Mouse (Mus musculus) E14TG2a.4 (cell line): Measurements from ENCODE around the gene Cadm1.

ENCODE experiments used
- H3K27me3 ChIP-seq: 2 replicates; pipeline ENCODE4 v1.6.1; 2014; ENCODE audit warnings: low read length, control low read depth; ENCODE audit not compliant: insufficient read depth
- H3K36me3 ChIP-seq: 2 replicates; pipeline ENCODE4 v1.6.1; 2014; ENCODE audit warnings: low read length, control low read depth; ENCODE audit not compliant: insufficient read depth
- H3K4me1 ChIP-seq: replicated peaks from 2 replicates; pipeline ENCODE4 v1.6.1; 2014; ENCODE audit warnings: low read depth, low read length, control low read depth
- H3K4me3 ChIP-seq: replicated peaks from 2 replicates; pipeline ENCODE4 v1.5.1; 2014; ENCODE audit warnings: mild to moderate bottlenecking, low read length
- H3K9me3 ChIP-seq: 2 replicates; pipeline ENCODE4 v1.6.1; 2014; ENCODE audit warnings: low read length, control low read depth
- CTCF ChIP-seq: conservative IDR thresholded peaks from 2 replicates; pipeline ENCODE4 v1.5.1; 2014; ENCODE audit warnings: low read length
- NANOG ChIP-seq: IDR thresholded peaks from 2 replicates; pipeline ENCODE4 v1.6.1; 2014; ENCODE audit warnings: borderline replicate concordance, low read length, mixed read lengths
- POU5F1 ChIP-seq: IDR thresholded peaks from 2 replicates; pipeline ENCODE4 v1.6.1; 2014; ENCODE audit warnings: low read length, borderline replicate concordance

The Cadm1 gene

GRCm38 (mm10) chr9:47687604-47688003, 157.6 kb downstream of the Cadm1 start:
- no peaks in the 10 kb centered on the region for H3K27me3 ChIP-seq
- no peaks in the 10 kb centered on the region for H3K36me3 ChIP-seq
- TF ChIP-seq CTCF (no peak), NANOG (no peak), POU5F1 (no peak)
- 0 out of 2 replicates have a peak, but pooled peaks cover 4% of the 10 kb centered on the region for H3K4me1 ChIP-seq
- no peak overlapping the region for H3K4me3 ChIP-seq
- no peaks in the 10 kb centered on the region for H3K9me3 ChIP-seq

- Histone ChIP-seq H3K4me3 (no peak overlapping the region), H3K4me1 (0 out of 2 replicates have a peak, but pooled peaks cover 4% of the 10 kb centered on the region), H3K9me3 (no peaks in the 10 kb centered on the region), H3K27me3 (no peaks in the 10 kb centered on the region), H3K36me3 (no peaks in the 10 kb centered on the region)
- no peak for TF ChIP-seq NANOG
- no peak for TF ChIP-seq CTCF
- TF ChIP-seq POU5F1 = no peak
Measured at GRCm38 (mm10) chr9:47688297-47688696, 158.3 kb downstream of the Cadm1 start.

GRCm38 (mm10) chr9:47692911-47693310, 162.9 kb downstream of the Cadm1 start:
- no peaks in the 10 kb centered on the region for H3K36me3 ChIP-seq

GRCm38 (mm10) chr9:47699026-47699425, 169.1 kb downstream of the Cadm1 start:
- Histone ChIP-seq H3K4me1 (peaks cover 40% of the 10 kb centered on the region), H3K9me3 (no peaks in the 10 kb centered on the region), H3K36me3 (no peaks in the 10 kb centered on the region), H3K27me3 (no peaks in the 10 kb centered on the region), H3K4me3 (no peak overlapping the region)
- TF ChIP-seq CTCF (peak; percentile 96), POU5F1 (no peak), NANOG (no peak)

More at GRCm38 (mm10) chr9:47692911-47693310, 162.9 kb downstream of the Cadm1 start:
- H3K9me3 ChIP-seq = no peaks in the 10 kb centered on the region
- H3K4me3 ChIP-seq = no peak overlapping the region
- no peak for TF ChIP-seq POU5F1
- TF ChIP-seq NANOG = no peak
- no peak for TF ChIP-seq CTCF
- no peaks in the 10 kb centered on the region for H3K27me3 ChIP-seq
- H3K4me1 ChIP-seq = 0 out of 2 replicates have a peak, but pooled peaks cover 4% of the 10 kb centered on the region

- peaks cover 48% of the 10 kb centered on the region for H3K4me1 ChIP-seq
- H3K27me3 ChIP-seq = no peaks in the 10 kb centered on the region
- no peaks in the 10 kb centered on the region for H3K9me3 ChIP-seq
- no peaks in the 10 kb centered on the region for H3K36me3 ChIP-seq
- TF ChIP-seq POU5F1 (no peak), NANOG (no peak), CTCF (no peak)
- H3K4me3 ChIP-seq = no peak overlapping the region
Measured at GRCm38 (mm10) chr9:47700021-47700420, 170.0 kb downstream of the Cadm1 start.

GRCm38 (mm10) chr9:47703026-47703876, 173.3 kb downstream of the Cadm1 start:
- TF ChIP-seq POU5F1 (no peak), NANOG (no peak), CTCF (no peak)
- H3K27me3 ChIP-seq = no peaks in the 10 kb centered on the region
- H3K9me3 ChIP-seq = no peaks in the 10 kb centered on the region
- H3K4me1 ChIP-seq = peaks cover 69% of the 10 kb centered on the region
- no peak overlapping the region for H3K4me3 ChIP-seq
- H3K36me3 ChIP-seq = no peaks in the 10 kb centered on the region

- H3K9me3 ChIP-seq = no peaks in the 10 kb centered on the region
- H3K4me3 ChIP-seq = no peak overlapping the region
- no peaks in the 10 kb centered on the region for H3K36me3 ChIP-seq
- TF ChIP-seq NANOG (no peak), POU5F1 (no peak), CTCF (no peak)
- H3K4me1 ChIP-seq = peaks cover 64% of the 10 kb centered on the region
- H3K27me3 ChIP-seq = no peaks in the 10 kb centered on the region
Measured at GRCm38 (mm10) chr9:47706341-47706740, 176.4 kb downstream of the Cadm1 start.

GRCm38 (mm10) chr9:47707326-47707725, 177.4 kb downstream of the Cadm1 start:
- no peaks in the 10 kb centered on the region for H3K27me3 ChIP-seq
- TF ChIP-seq POU5F1 (no peak), NANOG (no peak), CTCF (no peak)
- H3K36me3 ChIP-seq = no peaks in the 10 kb centered on the region
- peaks cover 54% of the 10 kb centered on the region for H3K4me1 ChIP-seq
- H3K4me3 ChIP-seq = no peak overlapping the region
- H3K9me3 ChIP-seq = no peaks in the 10 kb centered on the region
